Mouse (Mus musculus): ENCODE measurements around the gene Mief1. TPM values are rescaled to one million over a fixed set of nuclear protein-coding genes. Genes with fewer than 3 reads are reported as not detected.

Gene Mief1
- polyA plus RNA-seq, 1 experiment from 2014 or later, result 16.2 TPM

DNA sequence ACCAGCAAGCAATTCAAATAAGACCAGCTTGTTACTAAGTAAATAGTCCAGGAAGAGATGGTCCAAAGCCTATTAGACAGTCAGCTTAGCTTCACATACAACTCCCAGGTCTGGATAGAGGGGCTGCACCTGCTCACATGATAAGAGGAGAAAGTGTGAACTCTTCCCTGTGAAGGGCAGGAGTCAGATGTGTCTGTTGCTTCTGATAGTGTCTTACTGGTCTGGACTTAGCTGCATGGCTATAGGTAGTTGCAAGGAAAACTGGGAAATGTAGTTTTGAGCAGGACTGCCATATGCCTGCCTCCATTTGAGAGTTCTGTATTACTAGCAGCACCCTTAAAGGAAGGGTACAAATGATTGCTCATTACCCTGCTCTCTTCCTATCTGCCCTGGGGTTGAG lies 20.1 kb upstream of the Mief1 start:
- H3K36me3 ChIP-seq (replicated peaks), result no peaks in the 10 kb centered on the region
- H3K9ac ChIP-seq, result no peak overlapping the region
- H3K27ac ChIP-seq (replicated peaks), result no peak overlapping the region
- H3K4me1 ChIP-seq (replicated peaks), result 0 out of 2 replicates have a peak, but pooled peaks cover 6% of the 10 kb centered on the region
- H3K9me3 ChIP-seq (replicated peaks), result no peaks in the 10 kb centered on the region
- ATAC-seq (ENCODE audit: insufficient read depth), result peak; percentile 66
- H3K4me3 ChIP-seq (replicated peaks), result no peak overlapping the region
- H3K4me2 ChIP-seq, result no peak overlapping the region
- peaks cover 11% of the 10 kb centered on the region; the same call in 1 of the 2 replicates for H3K27me3 ChIP-seq

DNA sequence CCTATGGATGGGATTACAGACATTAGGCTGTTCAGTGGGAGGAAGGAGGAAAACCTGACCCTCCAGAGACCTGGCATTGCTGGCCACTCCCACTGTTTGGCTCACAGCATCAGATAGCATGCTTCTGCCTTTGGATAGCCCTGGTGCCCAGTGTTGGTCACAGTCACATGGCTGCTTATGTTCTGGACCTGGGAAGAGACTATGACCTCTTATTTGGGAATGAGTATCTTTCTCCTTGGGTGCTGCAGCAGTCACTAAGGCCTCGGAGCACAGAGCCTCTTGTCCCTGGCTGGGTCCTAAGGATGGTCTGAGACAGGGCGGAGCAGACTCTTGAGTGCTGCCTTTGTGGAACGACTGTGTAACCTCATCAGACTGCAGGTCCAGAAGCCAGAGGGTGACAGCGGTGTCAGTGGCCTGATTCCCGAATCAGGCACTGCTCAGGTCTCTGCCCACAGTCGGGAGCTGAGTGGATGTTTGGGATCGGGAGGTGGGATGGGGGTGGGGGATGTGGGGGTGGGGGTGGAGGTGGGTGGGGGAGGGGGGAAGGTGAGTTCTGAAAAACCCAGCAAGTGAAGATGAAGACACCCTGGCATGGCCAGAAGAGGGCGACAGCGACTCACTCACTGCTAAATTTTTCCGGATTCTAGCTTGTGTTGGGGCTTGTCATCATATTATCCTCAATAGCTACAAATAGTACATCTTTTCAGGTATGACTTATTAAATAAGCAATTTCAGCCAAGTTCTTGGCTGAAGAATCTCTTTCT lies 17.9 kb upstream of the Mief1 start:
- 16% methylated on average over 10 of the region's 10 CpGs for WGBS (ENCODE audit: insufficient replicate concordance)
- H3K4me3 ChIP-seq (replicated peaks), result no peak overlapping the region

DNA sequence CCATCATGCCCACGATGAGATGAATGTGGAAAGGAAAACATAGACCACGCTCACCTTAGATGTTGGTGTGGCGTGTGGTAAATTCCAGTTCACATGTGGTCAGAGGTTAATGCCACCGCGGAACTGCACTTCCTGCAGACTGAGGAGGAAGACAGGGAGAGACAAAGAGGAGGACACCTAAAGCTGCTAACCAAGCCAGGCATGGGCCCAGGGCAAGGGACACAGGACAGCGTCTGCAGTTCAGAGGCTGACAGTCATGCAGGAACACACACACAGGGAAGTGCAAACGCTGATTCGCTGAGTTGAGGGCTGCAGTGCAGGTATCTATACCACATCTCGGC lies 17.4 kb upstream of the Mief1 start:
- ATAC-seq (ENCODE audit: insufficient read depth), result no peak
- no peak overlapping the region for H3K27ac ChIP-seq (replicated peaks)
- H3K36me3 ChIP-seq (replicated peaks), result no peaks in the 10 kb centered on the region
- no peaks in the 10 kb centered on the region; the same call in 1 of the 2 replicates for H3K27me3 ChIP-seq
- WGBS (ENCODE audit: insufficient replicate concordance), result 36% methylated on average over 9 of the region's 9 CpGs
- H3K9ac ChIP-seq, result no peak overlapping the region
- H3K4me2 ChIP-seq, result no peak overlapping the region
- H3K4me1 ChIP-seq (replicated peaks), result peaks cover 18% of the 10 kb centered on the region
- no peak overlapping the region for H3K4me3 ChIP-seq (replicated peaks)
- H3K9me3 ChIP-seq (replicated peaks), result no peaks in the 10 kb centered on the region

More for the DNA sequence above, 17.9 kb upstream of the Mief1 start:
- Histone ChIP-seq H3K9ac (no peak overlapping the region), H3K36me3 (replicated peaks) (no peaks in the 10 kb centered on the region), H3K4me1 (replicated peaks) (peaks cover 18% of the 10 kb centered on the region), H3K27me3 (peaks cover 5% of the 10 kb centered on the region; the same call in 1 of the 2 replicates), H3K4me2 (no peak overlapping the region), H3K27ac (replicated peaks) (no peak overlapping the region), H3K9me3 (replicated peaks) (no peaks in the 10 kb centered on the region)
- no peak for ATAC-seq (ENCODE audit: insufficient read depth)

DNA sequence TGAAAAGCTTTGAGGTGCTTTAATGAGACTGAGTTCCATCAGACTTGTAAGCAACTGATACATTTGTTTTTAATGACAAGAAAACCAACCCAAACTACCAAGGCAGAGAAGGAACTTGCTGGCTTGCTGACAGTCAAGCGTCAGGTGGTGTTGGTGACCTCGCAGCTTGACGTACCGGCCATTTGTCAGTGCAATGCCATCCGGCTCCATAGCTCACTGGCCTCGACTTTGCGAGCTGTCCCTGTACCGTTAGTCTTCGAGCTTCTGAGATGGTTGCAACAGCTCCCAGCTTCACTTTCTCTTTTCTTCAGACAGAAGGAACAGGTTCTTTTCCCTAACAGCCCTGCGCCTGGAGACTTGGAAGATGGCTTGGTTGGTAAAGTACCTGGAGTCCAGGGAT lies 16.3 kb upstream of the Mief1 start:
- Histone ChIP-seq H3K4me1 (replicated peaks) (peaks cover 18% of the 10 kb centered on the region), H3K9ac (no peak overlapping the region), H3K4me3 (replicated peaks) (no peak overlapping the region), H3K27me3 (no peaks in the 10 kb centered on the region; the same call in 1 of the 2 replicates), H3K36me3 (replicated peaks) (no peaks in the 10 kb centered on the region), H3K4me2 (no peak overlapping the region), H3K9me3 (replicated peaks) (no peaks in the 10 kb centered on the region), H3K27ac (replicated peaks) (no peak overlapping the region)
- 77% methylated on average over 10 of the region's 10 CpGs for WGBS (ENCODE audit: insufficient replicate concordance)
- ATAC-seq (ENCODE audit: insufficient read depth), result no peak

DNA sequence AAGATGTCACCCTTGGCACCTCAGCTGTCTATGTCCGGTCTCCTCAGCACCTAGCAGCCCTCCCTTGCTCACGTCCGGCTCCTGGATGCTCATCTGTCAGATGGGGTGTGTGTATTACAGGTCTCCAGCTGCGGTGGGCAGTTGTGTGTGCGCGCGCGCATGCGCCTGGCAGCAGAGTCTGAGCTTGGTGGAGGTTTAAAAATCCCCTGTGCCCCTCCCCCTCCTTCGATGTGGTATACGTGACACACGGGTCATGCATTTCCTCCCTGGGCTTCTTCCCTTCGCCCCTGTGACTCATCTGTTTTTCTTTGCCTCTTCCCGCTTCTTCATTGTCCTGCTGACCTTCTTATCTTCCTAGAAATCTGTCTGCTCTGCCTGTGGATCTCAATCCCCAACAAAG lies 14.6 kb upstream of the Mief1 start:
- peak overlapping the region; percentile 35 for H3K4me2 ChIP-seq
- 12% methylated on average over 14 of the region's 14 CpGs for WGBS (ENCODE audit: insufficient replicate concordance)
- H3K36me3 ChIP-seq (replicated peaks), result no peaks in the 10 kb centered on the region
- H3K27ac ChIP-seq (replicated peaks), result no peak overlapping the region
- H3K27me3 ChIP-seq, result peaks cover 3% of the 10 kb centered on the region; the same call in 1 of the 2 replicates
- H3K9me3 ChIP-seq (replicated peaks), result no peaks in the 10 kb centered on the region
- no peak for ATAC-seq (ENCODE audit: insufficient read depth)
- H3K4me1 ChIP-seq (replicated peaks), result peaks cover 18% of the 10 kb centered on the region
- H3K4me3 ChIP-seq (replicated peaks), result no peak overlapping the region
- no peak overlapping the region for H3K9ac ChIP-seq

DNA sequence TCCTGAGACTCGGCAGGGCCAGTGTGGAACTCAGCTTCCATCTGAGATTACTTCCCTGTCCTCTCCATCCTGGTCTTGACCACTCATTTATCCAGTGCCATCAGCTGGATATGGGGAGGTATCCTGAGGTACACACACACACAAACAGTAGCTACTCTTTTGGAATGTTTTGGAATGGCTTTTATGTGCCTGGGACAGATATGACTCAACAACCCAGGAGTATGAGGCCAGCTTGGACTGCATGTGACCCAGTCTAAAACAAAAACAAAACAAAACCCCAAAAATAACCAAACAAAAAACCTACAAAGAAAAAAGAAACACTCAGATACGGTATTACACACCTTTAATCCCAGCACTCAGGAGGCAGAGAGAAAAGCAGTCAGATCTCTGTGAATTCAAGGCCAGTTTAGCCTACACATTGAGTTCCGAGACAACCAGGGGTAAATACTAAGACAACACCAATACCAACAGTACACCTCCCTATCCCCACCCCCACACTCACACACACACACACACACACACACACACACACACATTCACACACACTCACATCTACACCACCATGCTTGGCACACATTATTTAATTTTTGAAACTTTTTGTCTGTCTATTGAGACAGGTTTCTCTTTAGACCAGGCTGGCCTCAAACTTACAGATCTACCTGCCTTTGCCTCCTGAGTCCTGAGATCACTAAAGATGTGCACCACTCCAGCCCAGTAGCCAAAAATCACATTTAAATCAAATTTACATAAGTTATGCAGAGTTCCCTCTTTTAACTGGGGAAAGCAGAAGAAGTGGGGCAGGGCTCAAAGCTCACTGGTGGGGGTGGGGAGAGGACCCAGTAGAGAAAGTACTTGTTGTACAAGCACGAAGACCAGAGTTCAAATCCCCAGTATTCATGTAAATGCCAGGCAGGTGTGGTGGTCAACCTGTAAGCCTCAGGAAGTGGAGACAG lies 13.8 kb upstream of the Mief1 start:
- H3K36me3 ChIP-seq (replicated peaks), result no peaks in the 10 kb centered on the region
- H3K4me2 ChIP-seq, result peak overlapping the region; percentile 35; the same call in 1 of the 2 replicates
- no peak overlapping the region for H3K4me3 ChIP-seq (replicated peaks)
- H3K9me3 ChIP-seq (replicated peaks), result no peaks in the 10 kb centered on the region
- ATAC-seq (ENCODE audit: insufficient read depth), result no peak
- no peak overlapping the region for H3K27ac ChIP-seq (replicated peaks)
- no peak overlapping the region for H3K9ac ChIP-seq
- peaks cover 16% of the 10 kb centered on the region for H3K4me1 ChIP-seq (replicated peaks)
- WGBS (ENCODE audit: insufficient replicate concordance), result 37% methylated on average over 4 of the region's 4 CpGs
- H3K27me3 ChIP-seq, result peaks cover 3% of the 10 kb centered on the region; the same call in 1 of the 2 replicates

DNA sequence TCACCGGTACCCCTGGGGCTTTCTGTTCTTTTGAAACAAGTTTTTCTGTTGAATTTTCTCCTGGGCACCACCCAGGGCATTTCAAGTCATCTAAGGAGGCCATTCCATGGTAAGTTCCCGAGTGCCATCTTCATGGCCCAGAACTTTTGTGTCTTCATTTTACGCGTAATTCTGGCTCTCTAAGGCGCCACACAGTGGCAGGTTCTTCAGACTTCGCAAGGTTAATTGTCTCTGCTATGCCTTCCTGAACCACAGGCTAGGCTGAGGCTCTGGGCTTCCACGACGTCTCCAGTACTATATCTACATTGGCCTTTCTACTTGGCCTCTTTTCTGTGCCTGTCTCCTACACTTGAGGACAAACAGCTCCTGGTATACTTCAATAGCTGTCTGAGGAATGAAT lies 12.8 kb upstream of the Mief1 start:
- Histone ChIP-seq H3K27me3 (0 out of 2 replicates have a peak, but pooled peaks cover 3% of the 10 kb centered on the region), H3K9me3 (replicated peaks) (no peaks in the 10 kb centered on the region), H3K4me2 (no peak overlapping the region), H3K4me3 (replicated peaks) (no peak overlapping the region), H3K36me3 (replicated peaks) (no peaks in the 10 kb centered on the region), H3K27ac (replicated peaks) (no peak overlapping the region), H3K9ac (no peak overlapping the region), H3K4me1 (replicated peaks) (peaks cover 23% of the 10 kb centered on the region)
- no peak for ATAC-seq (ENCODE audit: insufficient read depth)
- WGBS (ENCODE audit: insufficient replicate concordance), result 55% methylated on average over 8 of the region's 8 CpGs

DNA sequence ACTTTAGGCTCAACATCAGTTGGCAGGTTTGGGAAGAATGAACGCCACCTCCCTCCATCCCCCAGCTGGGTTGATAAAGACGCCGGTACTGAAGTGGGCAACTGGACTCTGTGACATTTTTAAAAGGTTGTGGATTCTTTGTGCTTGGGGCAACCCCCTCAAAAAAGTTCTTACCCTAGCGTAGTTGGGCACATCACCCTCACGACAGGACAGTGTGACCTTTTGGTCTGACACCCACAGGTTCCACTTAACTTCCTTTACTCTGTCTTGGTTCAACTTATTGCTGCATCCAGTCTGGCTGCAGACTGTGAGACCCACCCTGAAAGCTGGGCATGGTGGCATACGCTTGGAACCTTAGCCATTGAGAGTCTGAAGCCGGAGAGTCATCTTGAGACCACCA lies 10.1 kb upstream of the Mief1 start:
- no peaks in the 10 kb centered on the region for H3K9me3 ChIP-seq (replicated peaks)
- ATAC-seq (ENCODE audit: insufficient read depth), result no peak
- WGBS (ENCODE audit: insufficient replicate concordance), result 66% methylated on average over 7 of the region's 7 CpGs

DNA sequence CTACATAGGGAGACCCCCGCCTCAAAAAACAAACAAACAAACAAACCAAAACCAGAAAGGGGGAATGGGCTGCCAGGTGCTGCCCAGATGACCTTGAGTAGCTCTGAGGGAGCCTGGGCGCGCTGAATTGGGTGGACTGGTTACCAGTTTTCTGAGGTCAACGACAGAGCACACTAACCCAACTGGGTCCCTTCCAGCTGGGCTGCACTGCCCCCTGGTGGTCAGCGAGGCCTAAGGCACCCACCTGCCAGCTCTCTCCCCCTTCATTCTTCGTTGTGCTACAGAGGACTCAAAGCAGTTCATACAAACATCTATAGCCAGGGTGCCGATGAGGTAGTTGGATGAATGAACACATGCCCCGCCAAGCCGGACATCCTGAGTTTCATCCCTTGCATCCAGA lies 8.6 kb upstream of the Mief1 start:
- H3K9me3 ChIP-seq (replicated peaks), result no peaks in the 10 kb centered on the region
- no peak overlapping the region for H3K4me2 ChIP-seq
- no peak overlapping the region for H3K27ac ChIP-seq (replicated peaks)
- H3K27me3 ChIP-seq, result 0 out of 2 replicates have a peak, but pooled peaks cover 8% of the 10 kb centered on the region
- H3K36me3 ChIP-seq (replicated peaks), result no peaks in the 10 kb centered on the region
- H3K4me1 ChIP-seq (replicated peaks), result peaks cover 10% of the 10 kb centered on the region
- 12% methylated on average over 9 of the region's 9 CpGs for WGBS (ENCODE audit: insufficient replicate concordance)
- no peak overlapping the region for H3K4me3 ChIP-seq (replicated peaks)
- H3K9ac ChIP-seq, result no peak overlapping the region
- ATAC-seq (ENCODE audit: insufficient read depth), result peak; percentile 75

More for the DNA sequence above, 10.1 kb upstream of the Mief1 start:
- H3K4me1 ChIP-seq (replicated peaks), result peaks cover 20% of the 10 kb centered on the region
- no peaks in the 10 kb centered on the region for H3K36me3 ChIP-seq (replicated peaks)
- H3K4me3 ChIP-seq (replicated peaks), result no peak overlapping the region
- 0 out of 2 replicates have a peak, but pooled peaks cover 7% of the 10 kb centered on the region for H3K27me3 ChIP-seq
- H3K4me2 ChIP-seq, result no peak overlapping the region
- no peak overlapping the region for H3K9ac ChIP-seq
- no peak overlapping the region for H3K27ac ChIP-seq (replicated peaks)

DNA sequence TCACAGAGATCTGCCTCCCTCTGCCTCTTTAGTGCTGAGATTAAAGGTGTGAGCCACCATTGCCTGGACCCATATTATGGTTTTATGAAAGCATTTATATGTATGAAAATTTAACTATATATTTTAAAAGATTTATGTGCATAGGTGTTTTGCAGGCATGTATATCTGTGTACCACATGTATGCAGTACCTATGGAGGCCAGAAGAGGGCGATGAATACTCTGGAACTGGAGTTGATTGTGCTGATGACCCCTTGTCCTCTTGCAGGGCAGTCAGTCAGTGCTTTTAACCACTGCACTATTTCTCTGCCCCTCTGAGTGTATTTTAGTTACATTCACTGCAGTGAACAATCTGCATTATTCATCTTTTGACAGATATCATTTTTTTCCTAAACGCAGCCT lies 8.0 kb upstream of the Mief1 start:
- no peak overlapping the region for H3K9ac ChIP-seq
- H3K4me1 ChIP-seq (replicated peaks), result peaks cover 8% of the 10 kb centered on the region
- H3K4me2 ChIP-seq, result no peak overlapping the region
- no peak overlapping the region for H3K4me3 ChIP-seq (replicated peaks)
- no peaks in the 10 kb centered on the region for H3K36me3 ChIP-seq (replicated peaks)
- 46% methylated on average over 2 of the region's 2 CpGs for WGBS (ENCODE audit: insufficient replicate concordance)
- peak; percentile 62 for ATAC-seq (ENCODE audit: insufficient read depth)
- no peaks in the 10 kb centered on the region for H3K9me3 ChIP-seq (replicated peaks)
- no peak overlapping the region for H3K27ac ChIP-seq (replicated peaks)
- 0 out of 2 replicates have a peak, but pooled peaks cover 8% of the 10 kb centered on the region for H3K27me3 ChIP-seq

Measured in liver, embryonic 15.5 days (tissue).